Mouse (Mus musculus) mesoderm, embryonic 11.5 days (tissue): ENCODE data around the gene Dcun1d4.

Experiments used
- DNase-seq: peaks from one replicate; pipeline ENCODE4 v3.0.0-alpha.2; 2012; ENCODE audit warnings: low read depth, low spot score

Dcun1d4 gene

DNA sequence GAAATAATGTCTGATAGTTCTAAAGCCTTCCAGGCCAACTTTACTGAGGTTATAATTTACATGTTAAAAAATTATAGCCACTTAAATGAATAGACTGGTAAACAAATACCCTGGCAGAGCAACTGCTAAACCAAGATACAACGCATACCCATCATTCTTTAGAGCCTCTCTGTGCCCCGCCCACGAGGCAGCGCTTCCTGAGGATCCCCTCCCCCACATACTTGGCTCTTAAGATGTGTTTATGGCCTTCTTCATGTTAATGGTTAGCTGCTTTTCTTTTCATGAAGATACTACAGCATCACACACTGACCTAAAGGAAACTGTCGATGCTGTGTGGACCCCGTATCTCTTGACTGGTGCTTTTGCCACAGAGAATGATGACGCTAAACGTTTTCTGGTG, 17.8 kb downstream of the Dcun1d4 start:
- DNase-seq = no peak

DNA sequence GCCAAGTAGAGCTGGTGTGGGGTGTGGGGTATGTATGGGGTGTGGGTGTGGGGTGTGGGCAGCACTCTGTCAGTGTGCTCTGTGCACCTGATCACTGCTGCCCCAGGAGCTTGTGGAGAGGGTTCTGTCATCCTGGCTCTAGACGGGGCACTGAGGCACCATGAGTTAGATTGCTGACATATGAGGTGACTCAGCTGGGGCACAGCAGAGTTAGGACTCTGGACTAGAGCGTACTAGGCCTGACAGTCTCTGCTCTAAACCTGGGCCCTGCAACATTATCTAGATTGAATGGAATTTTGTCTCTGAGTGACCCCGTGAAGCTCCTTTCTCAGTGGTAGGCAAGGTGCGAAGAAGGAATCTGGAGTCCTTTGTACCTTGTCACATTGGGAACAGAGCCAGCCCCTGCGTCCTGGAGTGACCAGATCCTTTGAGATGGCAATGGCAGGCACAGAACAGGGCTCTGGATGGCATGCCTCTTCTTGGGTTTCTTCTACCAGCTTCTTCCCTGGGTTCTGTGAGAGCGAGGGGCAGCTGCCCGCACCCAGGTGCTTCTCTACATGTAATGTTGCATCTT, 20.2 kb downstream of the Dcun1d4 start:
- no peak for DNase-seq

DNA sequence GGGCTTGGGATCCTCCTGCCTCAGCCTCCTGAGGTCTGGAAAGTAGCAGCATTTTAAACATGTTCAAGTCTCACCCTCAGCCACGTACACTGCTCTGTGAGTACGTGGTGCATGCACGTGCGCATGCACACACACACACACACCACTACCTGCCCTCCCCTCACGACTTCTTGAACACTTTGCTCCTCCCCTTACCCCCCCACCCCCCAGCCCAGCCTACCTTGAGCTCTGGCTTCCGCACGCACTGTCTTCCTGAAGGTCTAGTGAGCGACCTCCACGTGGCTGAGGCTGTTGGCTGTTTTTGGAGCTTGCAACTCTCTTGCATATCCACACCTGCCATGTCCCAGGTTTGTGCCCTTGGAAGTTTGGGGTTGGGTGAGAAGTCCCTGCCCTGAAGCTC, 21.6 kb downstream of the Dcun1d4 start:
- no peak for DNase-seq

DNA sequence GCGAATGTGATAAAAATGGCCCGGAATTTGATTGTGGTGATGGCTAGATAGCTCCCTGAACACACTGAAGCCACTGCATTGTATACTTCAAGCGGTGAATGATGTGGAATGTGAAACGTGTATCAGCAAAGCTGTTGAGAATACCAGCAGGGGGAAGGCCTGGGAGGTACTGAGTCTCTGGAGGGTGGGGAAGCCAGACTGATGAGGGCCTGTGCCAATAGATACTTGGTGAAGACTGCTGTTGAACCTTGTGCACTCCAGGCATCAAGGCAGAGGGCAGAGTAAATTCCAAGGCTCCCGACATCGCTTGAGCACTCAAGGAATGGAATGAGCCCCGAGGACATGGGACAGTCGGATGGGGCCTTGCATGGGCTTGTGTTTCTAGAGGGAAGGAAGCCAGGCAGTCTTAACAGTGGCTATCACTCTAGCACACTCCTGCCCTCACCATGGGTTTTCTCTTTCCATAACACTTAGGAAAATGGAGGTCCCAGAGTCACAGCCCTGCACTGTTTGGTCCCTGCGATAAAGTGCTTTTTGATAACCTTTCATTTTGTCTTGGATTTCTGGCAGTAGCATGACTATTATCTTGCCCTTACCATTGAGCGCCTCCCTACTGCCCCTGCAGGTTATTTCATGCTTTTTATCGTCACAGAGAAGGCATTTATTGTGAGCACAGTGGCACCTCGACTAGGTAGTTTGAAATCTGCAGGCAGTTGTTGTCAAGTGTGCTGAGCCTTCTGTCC, 22.4 kb downstream of the Dcun1d4 start:
- peak; percentile 4 for DNase-seq

DNA sequence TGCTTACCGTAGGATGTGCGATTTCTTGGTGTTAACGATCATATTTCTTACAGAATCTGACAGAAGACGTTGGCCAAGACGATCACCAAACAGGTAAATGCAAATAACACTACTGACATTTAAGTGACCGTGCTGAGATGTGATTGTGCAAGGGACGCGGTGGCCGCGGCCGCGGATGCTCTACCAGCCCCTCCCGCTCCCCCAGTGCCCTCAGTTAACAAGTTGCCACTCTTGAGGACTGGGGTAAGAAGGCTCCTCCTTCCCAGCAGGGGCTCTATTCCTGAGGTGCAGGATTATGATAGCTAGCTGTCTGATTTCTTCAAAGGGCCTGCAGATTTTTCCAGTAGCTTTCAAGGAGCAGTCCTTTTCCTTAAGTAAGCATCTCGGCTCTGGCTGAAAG, 30.3 kb downstream of the Dcun1d4 start:
- no peak for DNase-seq

DNA sequence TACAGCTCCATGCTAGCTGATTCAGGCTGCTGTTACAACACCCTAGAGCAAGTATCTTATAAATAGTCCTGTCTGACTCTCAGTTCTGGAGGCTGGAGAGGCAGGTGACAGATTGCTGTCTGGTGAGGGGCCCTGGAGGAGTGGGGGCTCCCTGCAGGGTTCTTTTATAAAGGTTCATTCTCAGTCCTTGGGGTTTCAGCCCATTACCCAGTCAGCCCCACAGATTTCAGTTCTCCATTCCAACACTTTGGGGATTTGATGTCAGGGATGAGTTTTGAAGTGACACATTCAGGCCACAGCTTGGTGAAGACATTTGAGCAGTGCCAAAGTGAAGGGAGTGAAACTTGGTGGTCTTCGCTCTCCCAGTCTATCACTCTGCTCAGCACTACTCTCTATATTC, 31.4 kb downstream of the Dcun1d4 start:
- no peak for DNase-seq

DNA sequence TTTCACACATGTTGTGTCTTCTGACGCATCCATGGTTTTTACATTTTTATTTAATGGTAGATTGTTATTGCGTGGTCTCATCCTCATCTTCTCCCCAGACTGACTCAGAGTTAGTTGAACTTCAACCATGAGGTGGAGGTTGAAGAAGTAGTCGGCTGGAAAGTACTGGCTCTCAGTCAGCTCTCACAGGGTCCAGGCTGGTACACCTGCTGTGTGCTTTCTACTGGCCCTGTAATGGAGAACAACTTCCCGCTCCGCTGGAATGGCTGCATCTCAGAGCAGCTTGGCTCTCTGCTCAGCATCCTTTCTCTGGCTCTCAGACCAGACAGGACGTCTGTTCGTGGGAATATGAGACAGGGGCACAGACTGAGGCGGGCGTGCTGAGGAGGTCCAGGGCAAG, 31.9 kb downstream of the Dcun1d4 start:
- DNase-seq = no peak

DNA sequence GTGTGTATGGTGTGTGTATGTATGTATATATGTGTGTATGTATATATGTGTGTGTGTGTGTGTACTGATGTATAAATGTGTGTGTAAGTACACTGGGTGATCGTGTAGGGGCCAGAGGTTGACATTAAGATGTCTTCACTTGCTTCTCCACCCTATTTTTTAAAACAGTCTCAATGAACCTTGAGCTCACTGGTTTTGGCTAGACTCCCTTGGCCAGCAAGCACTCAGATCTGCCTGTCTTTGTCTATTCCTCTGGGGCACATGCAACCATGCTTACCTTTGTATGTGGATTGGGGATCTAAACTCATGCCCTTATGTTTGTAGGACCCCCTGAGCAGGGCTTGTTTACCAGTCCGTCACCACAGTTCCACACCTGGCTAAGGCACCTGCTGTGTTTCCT, 33.4 kb downstream of the Dcun1d4 start:
- DNase-seq = no peak

DNA sequence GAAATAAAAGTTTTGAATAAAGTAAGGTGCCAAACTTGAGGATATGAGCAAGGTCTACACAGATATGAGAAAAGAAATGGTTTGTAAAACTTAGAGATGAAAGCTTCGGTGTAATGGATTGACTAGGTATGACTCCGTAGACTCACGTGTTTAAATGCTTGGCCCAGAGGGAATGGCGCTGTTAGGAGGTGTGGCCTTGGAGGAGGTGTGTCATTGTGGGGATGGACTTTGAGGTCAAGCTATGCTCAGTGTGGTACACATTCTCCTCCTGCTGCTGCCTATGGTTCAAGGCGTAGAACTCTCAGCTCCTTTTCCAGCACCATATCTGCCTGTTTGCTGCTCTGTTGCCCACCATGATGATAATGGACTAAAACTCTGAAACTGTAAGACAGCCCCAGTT, 36.5 kb downstream of the Dcun1d4 start:
- no peak for DNase-seq

DNA sequence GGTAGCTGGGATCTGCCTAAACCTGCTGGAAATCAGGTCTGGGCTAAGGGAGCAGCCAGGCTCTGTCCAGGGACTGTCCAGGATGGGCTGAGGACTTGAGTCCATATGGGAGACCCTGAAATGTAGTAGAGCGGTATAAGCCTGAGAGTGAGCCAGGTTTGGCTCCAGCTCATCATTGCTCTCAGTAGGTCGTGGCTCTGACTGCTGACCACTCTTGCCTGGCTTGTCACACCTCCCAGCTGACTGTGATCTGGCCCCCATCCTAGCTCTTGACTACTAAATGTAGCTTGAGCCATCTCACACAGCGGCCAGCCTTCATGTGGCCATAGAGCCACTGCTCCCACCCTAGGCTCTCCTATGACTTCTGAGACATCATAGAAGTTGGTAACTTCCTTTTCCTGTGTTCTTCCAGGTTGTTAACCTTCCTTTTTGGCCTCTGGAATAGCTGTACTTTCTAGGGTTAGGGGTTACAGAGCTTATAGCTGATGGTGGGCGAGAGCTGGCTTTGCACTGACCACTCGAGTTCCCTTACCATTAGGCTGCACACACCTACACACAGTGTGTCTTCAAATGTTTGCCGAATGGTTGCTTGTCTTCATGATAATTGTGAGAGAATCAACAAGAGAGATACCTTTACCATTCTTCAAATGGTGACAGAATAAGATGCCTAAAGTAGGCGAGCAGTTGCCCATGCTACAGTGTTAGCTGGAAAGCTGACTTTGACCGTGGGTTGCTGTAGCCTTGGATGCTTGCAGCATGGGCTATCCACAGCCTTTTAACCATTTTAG, 37.8 kb downstream of the Dcun1d4 start:
- no peak for DNase-seq

DNA sequence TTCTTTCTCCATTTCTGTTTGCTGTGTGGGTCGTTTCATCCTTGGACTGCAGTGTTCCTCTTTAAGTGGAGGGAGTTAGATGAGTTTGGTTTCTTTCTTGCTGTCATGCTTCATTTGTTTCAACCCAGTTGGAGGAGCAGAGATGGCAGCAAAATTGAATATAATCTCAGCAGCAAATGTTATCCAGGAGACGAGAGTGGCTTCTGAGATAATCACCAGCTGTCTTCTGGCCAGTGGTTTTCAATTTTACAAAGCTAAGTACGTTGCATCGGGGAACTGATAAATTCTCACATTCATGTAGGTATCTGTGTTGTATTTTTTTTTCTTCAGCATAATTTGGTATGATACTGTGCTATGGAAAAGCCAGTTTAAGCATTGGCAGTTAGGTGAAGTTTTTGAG, 40.0 kb downstream of the Dcun1d4 start:
- DNase-seq = no peak

DNA sequence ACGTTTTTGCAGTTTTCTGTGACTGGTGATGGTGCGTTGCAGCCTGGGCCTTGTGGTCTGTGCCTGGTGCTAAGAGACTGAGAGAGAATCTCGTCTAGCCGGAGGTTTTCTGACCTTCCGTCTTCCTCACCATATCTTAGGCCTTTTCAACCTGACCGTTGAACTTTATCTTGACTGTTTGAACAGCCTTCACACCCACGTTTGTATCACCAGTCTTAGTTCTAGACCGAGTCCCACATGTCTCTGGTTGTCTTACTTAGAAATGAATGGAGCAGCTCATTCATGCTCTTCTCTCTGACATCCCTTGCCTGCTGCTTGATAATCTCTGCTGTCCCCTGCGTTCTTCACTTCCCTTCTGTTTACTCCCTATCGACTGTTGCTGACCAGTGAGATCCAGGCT, 42.4 kb downstream of the Dcun1d4 start:
- no peak for DNase-seq

DNA sequence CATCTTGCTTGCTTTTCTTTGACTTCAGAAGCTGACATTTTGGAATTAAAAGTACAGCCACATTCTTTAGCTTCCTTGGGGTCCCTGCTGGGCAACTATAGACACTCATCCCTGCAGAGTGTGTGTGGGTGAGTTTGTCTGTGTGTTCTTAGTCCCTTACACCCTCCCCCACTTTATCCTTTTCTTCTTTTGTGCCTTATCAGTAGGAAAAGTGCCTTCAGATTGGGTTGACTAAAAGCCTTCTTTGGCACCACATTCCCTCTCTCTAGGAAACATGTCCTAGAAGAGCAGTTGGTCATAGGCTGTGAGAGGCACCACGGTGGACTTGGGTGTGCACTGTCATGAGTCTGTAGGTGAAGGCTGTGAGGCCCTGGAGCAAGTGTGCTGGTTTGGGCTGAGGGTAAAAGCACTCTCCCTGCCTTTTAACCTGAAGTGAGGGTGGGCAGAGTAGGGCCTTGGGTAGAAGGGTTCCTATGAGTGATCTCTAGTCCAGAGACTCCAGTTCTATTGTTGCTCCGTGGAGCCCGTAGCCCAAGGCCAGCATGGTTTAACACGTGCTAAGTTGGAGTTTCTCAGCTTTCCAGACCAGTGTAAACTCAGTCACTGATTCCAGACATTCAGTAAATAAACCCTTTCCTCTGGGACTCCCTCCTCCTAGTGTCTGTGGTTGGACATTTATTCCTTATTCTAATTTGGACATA, 43.6 kb downstream of the Dcun1d4 start:
- DNase-seq = no peak

DNA sequence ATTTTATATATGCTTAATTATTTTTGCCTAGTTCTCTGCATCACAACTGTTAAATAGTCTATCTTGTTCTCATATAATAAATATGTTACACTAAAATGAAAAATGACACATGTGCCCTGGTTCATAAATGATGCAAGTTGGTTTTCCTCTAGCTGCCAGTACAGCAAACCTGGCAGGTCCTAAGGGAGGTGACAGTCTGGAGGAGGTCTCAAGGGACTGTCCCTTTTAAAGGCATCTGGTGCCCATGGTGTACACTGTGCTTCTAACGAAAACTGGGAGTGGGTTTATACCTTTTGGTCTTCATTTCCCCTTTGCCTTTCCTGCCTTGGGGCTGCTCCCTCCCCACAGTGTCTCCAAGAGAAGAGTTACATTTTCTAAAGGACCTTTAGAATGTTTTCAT, 51.4 kb downstream of the Dcun1d4 start:
- no peak for DNase-seq

DNA sequence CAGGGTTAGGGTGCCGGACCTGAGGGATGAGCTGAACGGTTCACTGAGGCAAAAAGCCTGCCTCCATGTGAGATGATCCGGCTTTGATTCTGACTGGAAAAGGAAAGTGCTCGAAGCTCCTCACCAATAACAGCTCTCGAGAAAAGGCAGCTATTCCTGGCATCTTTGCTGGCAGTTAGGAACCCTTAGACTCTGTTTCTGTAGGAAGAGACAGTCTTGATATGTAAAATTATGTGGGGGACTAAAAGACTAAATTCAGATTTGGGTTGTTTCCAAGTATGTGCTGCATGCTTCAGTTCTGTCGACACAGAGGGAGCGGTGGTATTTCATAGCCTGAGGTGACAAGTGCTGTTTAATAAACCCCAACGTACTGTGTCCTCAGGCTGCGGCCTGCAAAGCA, 52.1 kb downstream of the Dcun1d4 start:
- no peak for DNase-seq

DNA sequence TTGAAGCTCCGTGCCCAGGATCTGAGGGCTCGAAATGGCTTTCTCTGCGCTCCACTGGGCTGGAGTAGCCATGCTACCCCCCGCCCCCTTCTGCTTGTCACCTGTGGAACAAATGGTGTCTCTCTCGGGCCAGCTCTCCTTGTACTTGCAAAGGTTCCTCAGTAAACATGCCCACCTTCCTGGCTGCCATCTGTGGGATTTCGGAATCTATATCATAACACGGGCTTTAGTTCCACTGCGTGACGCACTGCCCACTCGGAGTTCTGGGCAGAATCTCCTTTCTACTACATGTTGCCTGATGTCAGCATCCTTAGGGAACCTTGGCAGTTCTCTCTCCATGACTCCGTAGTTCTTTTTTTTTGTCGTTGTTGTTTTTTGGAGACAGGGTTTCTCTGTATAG, 56.9 kb downstream of the Dcun1d4 start:
- DNase-seq = no peak

DNA sequence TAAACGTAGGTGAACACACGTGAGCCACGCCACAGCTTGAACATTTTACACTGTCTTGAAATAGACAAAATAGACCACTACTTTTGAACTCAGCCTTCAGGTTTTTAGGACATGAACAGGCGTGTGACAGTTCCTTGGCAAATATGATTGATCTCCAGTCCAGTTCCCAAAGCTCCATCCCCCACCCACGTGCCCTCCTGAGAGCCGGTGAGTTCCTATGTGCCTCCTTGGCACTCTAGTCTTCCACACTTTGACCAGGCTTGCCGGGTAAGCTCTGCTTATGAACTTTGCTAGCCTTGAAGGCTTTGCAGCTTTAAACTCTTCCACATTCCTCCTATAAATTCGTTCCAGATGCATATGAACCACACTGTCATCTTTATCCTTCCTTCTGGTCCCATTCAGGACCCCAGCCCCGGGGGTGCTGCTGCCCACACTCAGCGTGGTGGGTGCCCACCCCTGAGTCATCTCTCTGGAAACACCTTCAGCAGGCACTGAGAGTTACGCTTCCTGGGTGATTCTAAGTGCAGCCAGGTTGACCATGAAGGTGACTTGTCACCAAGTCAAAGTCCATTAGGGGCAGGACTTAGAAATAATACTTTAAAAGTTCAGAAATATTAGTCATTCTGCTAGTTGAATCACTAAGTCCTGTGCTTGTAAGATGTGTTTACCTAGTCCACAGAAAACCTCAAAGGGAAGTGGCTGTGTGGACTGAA, 57.9 kb downstream of the Dcun1d4 start:
- no peak for DNase-seq

DNA sequence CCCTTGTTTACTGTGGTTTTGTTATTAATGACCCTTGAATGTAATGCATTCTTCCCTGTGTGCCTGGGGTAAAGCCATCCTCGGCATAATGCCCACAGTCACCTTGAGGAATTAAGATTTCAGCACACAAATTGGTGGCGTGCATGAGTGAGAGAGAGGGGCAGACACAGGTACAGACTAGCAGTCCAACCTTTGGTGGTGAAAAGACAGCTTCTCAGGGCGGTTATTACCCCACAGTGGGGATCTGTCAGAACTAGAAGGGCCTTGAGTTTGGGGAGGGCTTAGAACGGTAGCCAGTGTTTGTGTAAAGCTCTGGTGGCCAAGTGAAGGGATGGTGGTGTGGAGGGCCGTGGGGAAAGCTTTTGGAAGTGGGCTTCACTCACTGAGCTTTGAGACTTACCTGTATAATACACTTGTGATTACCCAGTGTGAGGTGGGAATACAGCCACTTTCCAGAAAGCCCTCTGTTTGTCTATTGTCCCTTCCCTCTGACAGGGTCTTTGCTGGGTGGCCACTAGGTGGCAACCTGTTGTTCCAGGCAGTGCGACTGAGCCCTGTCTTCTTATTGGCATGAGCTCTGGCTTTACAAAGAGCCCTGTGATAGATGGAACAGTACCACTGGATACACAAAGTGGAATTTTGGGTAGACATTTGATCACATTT, 59.2 kb downstream of the Dcun1d4 start:
- DNase-seq = peak; percentile 53

DNA sequence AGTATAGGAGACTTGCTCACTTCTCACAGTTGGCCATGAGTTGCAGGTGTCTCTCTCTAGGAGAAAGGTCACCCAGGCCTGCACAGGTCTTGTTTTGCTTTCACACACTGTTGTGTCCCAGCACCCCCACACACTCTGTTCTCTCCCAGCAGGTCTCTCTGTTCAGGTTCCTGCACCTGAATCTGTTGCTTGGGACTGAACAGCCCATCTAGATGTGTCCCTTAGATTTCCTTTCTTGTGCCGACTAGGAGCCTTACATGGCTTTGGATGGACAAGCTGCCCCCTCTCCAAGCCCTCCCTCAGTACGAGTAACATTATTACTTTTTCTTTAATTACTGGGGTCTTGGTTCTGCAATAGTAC, 59.7 kb downstream of the Dcun1d4 start:
- DNase-seq = no peak

DNA sequence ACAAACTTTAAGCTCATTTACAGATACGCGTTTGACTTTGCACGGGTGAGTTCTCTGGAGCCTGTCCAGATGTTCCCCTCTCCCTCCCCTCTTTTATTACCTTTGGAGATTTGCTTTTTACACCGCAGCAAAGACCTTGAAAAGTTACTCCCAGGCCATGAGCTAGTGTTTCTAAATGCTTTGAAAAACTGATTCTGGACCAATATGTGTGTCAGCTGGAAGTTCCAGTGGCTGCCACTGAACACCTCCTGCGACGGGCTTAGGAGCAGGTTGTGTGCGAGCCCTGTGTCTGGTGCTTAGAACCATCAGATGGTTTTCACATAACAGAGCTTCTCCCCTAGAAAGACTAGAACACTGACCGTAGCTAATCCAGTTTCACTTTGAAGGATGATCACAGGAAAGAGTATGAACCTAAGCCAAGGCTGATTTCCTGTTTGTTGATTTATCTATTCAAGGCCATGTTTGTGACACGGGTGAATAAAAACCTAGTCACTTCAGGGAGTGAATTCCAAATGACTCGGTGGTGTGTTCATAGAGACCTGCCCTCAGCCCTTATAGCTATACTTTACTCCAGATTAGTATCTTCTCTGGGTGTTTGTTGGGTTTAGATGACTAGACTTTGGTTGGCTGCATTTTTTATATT, 63.4 kb downstream of the Dcun1d4 start:
- DNase-seq = no peak

DNA sequence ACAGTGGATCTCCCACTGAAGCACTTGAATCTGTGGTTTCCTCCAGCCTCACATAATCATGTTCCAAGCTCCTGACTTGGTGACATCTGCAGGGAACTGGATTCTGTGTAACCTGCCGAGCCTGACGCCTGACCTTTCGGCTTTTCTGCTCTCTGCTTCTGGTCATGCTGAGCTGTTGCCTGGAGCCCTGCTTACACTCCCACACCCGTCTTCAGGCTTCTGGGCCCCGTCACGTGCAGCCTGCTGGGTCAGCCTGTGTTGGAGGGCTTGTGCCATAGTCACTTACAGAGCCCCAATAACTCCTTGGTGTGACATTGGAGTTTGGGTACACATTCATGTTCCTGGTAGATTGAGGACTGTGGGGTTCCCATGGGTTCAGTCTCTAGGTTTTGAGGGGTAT, 64.8 kb downstream of the Dcun1d4 start:
- DNase-seq = no peak
